Mouse (Mus musculus) heart, adult 10 weeks (tissue): ENCODE results near the gene H1f0. TPM values are rescaled to one million over a fixed set of nuclear protein-coding genes. Genes with fewer than 3 reads are reported as not detected.

Source experiments
- polyA plus RNA-seq: library from polyadenylated mRNA; stranded (reverse); fragments of 350-450 nt; fragmentation: Illumina TruSeq; extraction: RNeasy Lipid Tissue Mini Kit (QIAGEN cat#74804); gene quantifications from one replicate; pipeline ENCODE4 v1.2.3, GENCODE M21; 2014; ENCODE audit warnings: low read depth, low replicate concordance

The H1f0 gene
- 135 TPM for polyA plus RNA-seq

DNA sequence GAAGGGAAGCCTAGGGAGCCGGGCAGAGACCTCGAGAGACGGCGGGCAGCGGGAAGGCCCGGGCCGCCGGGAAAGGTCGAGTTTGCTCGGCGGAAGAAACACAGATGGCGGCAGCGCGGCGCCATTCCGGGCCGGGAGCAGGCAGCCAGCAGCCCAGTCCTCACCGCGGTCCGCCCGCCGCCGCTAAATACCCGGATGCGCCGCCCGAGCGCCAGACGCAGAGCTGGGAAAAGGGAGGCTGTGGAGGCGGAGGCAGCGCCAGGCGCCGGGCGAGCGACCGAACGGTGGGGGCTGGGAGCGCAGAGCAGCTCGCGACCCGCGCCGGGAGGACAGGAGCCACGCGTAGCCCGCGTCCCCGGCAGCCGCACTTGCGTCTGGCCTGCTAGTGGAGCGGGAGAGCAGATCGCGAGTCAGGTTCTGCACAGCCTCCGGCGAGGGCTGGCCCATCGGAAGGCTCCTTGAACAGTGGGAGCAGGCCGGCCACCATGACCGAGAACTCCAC, at the start of gene H1f0:
TSS of gene H1f0 (plus strand) at position 214 of the 502 bp plus-strand sequence.

GRCm38 (mm10) chr15:79041585-79041984, 13.3 kb downstream of the H1f0 start, which contains the start of gene Galr3:
TSS of gene Galr3 (plus strand) at chr15:79041885.

DNA sequence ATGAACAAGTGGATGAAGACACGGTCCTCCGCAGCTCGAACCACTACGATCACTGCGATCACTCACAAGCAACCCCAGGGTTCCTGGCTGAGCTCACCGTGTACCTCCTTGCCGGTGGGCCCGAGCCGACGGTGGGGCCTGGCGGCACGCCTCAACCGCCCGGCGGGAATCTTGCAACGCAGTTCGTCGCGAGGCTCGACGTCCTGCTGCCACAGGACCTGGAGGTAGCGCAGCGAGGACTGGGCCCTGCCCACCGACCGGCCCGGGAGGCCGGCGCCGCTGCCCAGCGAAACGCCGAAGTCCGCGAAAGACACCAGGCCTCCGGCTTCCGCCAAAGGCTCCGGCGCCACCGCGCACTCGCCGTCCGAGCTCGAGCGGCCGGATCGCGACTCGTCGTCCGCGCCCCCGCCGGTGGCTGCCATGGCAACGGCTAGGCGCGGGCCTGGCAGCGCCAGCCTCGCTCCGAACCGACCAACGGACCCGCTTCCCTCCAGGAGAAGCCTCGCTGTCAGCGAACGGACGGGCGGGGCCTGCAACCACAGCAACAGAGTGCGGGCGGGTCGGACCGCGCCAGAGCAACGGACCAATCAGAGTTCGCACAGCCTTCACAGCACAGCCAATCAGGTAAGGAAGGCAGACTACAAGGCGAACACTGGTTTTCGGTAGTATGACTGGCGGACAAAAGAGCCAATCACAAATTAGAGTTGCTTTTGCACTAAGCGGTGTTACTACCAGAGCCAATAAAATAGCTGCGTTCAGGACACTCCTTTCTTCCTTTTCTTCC, 34.3 kb downstream of the H1f0 start, which contains the start of gene Ankrd54:
TSS of gene Ankrd54 (minus strand) at position 518 of the 784 bp plus-strand sequence.

GRCm38 (mm10) chr15:79074913-79075532, 46.8 kb downstream of the H1f0 start, which contains the start of gene Eif3l:
TSS of gene Eif3l (plus strand) at chr15:79075179.

Other genes starting within 250 kb of the H1f0 start
- 15.5 TPM for gene Card10, start 225.4 kb upstream of the H1f0 start, polyA plus RNA-seq
- 40.4 TPM for gene Cdc42ep1, start 185.8 kb upstream of the H1f0 start, polyA plus RNA-seq
- not detected for gene Lgals2, start 172.9 kb upstream of the H1f0 start, polyA plus RNA-seq
- gene Gga1, start 151.3 kb upstream of the H1f0 start, polyA plus RNA-seq, result 46.3 TPM
- not detected for gene Gm49510, start 128.8 kb upstream of the H1f0 start, polyA plus RNA-seq
- 6.5 TPM for gene Sh3bp1, start 128.7 kb upstream of the H1f0 start, polyA plus RNA-seq
- gene Pdxp, start 114.5 kb upstream of the H1f0 start, polyA plus RNA-seq, result 1.4 TPM
- gene Lgals1, start 101.7 kb upstream of the H1f0 start, polyA plus RNA-seq, result 353 TPM
- 15.1 TPM for gene Nol12, start 93.5 kb upstream of the H1f0 start, polyA plus RNA-seq
- gene Triobp, start 80.7 kb upstream of the H1f0 start, polyA plus RNA-seq, result 17.8 TPM
- not detected for gene Galr3, start 13.4 kb downstream of the H1f0 start, polyA plus RNA-seq
- 9.2 TPM for gene Ankrd54, start 34.4 kb downstream of the H1f0 start, polyA plus RNA-seq
- 76.7 TPM for gene Eif3l, start 46.7 kb downstream of the H1f0 start, polyA plus RNA-seq
- 59.0 TPM for gene Micall1, start 80.4 kb downstream of the H1f0 start, polyA plus RNA-seq
- 142 TPM for gene Polr2f, start 112.6 kb downstream of the H1f0 start, polyA plus RNA-seq
- gene 1700088E04Rik, start 112.8 kb downstream of the H1f0 start, polyA plus RNA-seq, result 4.1 TPM
- gene Sox10, start 136.8 kb downstream of the H1f0 start, polyA plus RNA-seq, result 1.3 TPM
- gene Pick1, start 200.7 kb downstream of the H1f0 start, polyA plus RNA-seq, result 34.5 TPM
- gene Gm49486, start 200.9 kb downstream of the H1f0 start, polyA plus RNA-seq, result 2.1 TPM
- gene Slc16a8, start 226.3 kb downstream of the H1f0 start, polyA plus RNA-seq, result 0.63 TPM